Mouse (Mus musculus) intestine, embryonic 15.5 days (tissue): ENCODE results near the gene Ube2z. TPM values are rescaled to one million over a fixed set of nuclear protein-coding genes. Genes with fewer than 3 reads are reported as not detected.
A peak's percentile ranks its signal among the peaks of the same experiment; 100 is the strongest.

Experiments used
- ATAC-seq: fragments of 200-750 bp; cut with Nextera tagmentation; 2 replicates; pipeline ENCODE4 v1.8.0; 2017; ENCODE audit warnings: moderate TSS enrichment, moderate library complexity
- H3K27ac ChIP-seq: fragments of 300-500 bp; sonication (generic); 2 replicates; pipeline ENCODE4 v1.5.1; 2015; ENCODE audit warnings: mild to moderate bottlenecking, inconsistent platforms
- H3K27me3 ChIP-seq: fragments of 300-500 bp; sonication (generic); replicated peaks from 2 replicates; pipeline ENCODE4 v1.6.1; 2015; ENCODE audit warnings: inconsistent platforms
- H3K36me3 ChIP-seq: fragments of 300-500 bp; sonication (generic); 2 replicates; pipeline ENCODE4 v1.6.1; 2015; ENCODE audit warnings: inconsistent platforms
- H3K4me1 ChIP-seq: fragments of 300-500 bp; sonication (generic); replicated peaks from 2 replicates; pipeline ENCODE4 v1.6.1; 2015; ENCODE audit warnings: inconsistent platforms
- H3K4me2 ChIP-seq: fragments of 300-500 bp; sonication (generic); replicated peaks from 2 replicates; pipeline ENCODE4 v1.6.1; 2015; ENCODE audit warnings: mild to moderate bottlenecking, inconsistent platforms
- H3K4me3 ChIP-seq: fragments of 300-500 bp; sonication (generic); replicated peaks from 2 replicates; pipeline ENCODE4 v1.5.1; 2015; ENCODE audit warnings: inconsistent platforms
- H3K9ac ChIP-seq: fragments of 300-500 bp; sonication (generic); 2 replicates; pipeline ENCODE4 v1.6.1; 2015; ENCODE audit warnings: inconsistent platforms
- H3K9me3 ChIP-seq: fragments of 300-500 bp; sonication (generic); 2 replicates; pipeline ENCODE4 v1.6.1; 2016; ENCODE audit warnings: inconsistent platforms
- WGBS: fragments of 180-500 bp; shearing (Covaris S2); methylation state at CpG from one replicate; pipeline ENCODE4 v1.1.7; 2015; 5-methylcytosine and 5-hydroxymethylcytosine counted together
- polyA plus RNA-seq: library from polyadenylated mRNA; unstranded; fragments of >200 nt; fragmentation: Nextera tagmentation; extraction: Ambion mirVana; gene quantifications from 2 replicates; pipeline ENCODE4 v1.2.1, GENCODE M21; 2015

Gene Ube2z
- polyA plus RNA-seq, 1 experiment from 2014 or later = 35.3 TPM

DNA sequence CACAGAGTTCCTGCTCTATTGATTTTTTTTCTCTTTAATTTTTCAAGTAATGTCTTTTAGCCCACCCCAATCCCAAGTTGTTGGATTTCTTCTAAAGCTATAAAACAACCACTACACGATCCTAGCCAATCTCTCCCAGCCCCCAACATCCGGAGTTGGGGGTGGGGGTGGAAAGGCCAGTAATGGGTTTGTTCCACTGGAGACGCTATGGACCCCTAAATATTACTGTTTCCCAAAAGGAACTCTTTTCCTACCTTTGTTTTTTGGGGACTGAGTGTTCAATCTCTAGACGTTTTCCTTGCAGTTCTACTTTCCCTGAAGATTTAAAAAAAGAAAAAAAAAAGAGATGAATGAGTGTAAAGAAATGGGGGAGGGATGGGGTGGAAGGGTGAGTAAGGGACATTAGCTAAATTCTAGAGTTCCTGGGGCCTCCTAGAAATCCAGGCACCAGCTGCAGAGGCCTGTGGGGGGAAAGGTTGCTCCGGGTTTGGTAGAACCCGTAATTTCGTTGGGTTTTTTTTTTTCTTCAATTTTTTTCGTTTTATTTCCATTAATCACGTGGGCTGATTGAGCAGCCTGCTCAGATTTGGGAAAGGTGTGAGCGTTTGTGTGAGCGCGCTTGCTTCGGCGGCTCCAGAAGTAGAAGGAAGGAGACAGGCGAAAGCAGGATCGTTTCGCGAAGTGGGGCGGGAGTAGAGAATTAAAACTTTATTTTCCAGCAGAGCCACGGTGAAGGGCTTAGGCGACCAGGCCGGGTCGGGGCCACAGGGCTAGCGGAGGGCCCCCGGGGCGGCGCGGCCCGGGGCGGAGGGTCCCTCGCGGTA lies 61.0 kb downstream of the Ube2z start:
- H3K9ac ChIP-seq = peak overlapping the region; percentile 94
- H3K4me1 ChIP-seq = peaks cover 14% of the 10 kb centered on the region
- H3K36me3 ChIP-seq = no peaks in the 10 kb centered on the region
- peak overlapping the region; percentile 92 for H3K27ac ChIP-seq
- H3K4me2 ChIP-seq = peak overlapping the region; percentile 95
- WGBS = under 1% methylated on average over 32 of the region's 32 CpGs
- ATAC-seq = no peak; the same call in 1 of the 2 replicates
- no peaks in the 10 kb centered on the region for H3K9me3 ChIP-seq
- peak overlapping the region; percentile 83 for H3K4me3 ChIP-seq
- H3K27me3 ChIP-seq = no peaks in the 10 kb centered on the region; the same call in 1 of the 2 replicates

DNA sequence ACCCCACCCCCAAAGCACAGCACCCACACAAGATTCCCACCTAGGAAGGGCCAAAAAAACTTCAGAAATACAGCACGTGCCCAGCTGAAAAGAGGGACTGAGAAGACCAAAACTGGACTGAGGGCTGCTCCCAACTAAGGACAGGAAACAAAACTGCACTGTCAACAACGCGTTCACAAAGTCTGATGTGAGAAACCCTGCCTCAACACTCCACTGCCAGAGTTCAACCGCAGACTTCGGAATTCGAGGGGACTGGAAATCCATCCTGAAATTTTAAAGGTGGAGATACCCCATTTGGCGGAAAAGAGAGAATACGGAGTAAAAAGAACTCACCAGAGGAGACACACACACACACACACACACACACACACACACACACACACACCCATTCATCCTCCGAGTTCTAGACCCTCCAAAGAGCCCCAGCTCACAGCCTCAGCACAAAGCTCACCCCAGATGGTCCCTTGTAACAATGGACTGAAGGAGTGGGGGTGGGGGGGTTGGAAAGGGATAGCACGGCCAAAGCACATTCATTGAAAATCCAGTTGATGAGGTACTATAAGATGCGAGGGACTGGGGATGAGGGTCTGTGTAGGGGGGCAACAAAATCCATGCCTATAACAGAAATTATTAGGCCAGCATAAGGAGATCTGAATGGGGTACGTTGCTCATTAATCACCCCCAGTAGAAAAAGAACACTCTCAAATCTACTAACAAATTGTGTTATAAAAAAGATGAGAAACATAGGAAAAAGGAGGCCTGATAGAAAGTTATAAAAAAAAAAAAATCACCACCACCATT lies 61.9 kb downstream of the Ube2z start:
- Histone ChIP-seq H3K27ac (no peak overlapping the region), H3K4me2 (peak overlapping the region; percentile 95), H3K27me3 (no peaks in the 10 kb centered on the region; the same call in 1 of the 2 replicates), H3K9ac (peak overlapping the region; percentile 45), H3K9me3 (no peaks in the 10 kb centered on the region), H3K4me1 (peaks cover 17% of the 10 kb centered on the region), H3K4me3 (peak overlapping the region; percentile 83), H3K36me3 (no peaks in the 10 kb centered on the region)
- ATAC-seq = no peak
- WGBS = 3% methylated on average over 12 of the region's 12 CpGs

Other genes with a start within 250 kb of the Ube2z start
- gene Phospho1, start 240.9 kb downstream of the Ube2z start, polyA plus RNA-seq = 0.55 and 0.56 TPM in 2 replicates
- 20.3 and 21.7 TPM in 2 replicates for gene Gngt2, start 228.2 kb downstream of the Ube2z start, polyA plus RNA-seq
- 9.5 and 10.0 TPM in 2 replicates for gene Abi3, start 222.9 kb downstream of the Ube2z start, polyA plus RNA-seq
- gene B4galnt2, start 150.5 kb downstream of the Ube2z start, polyA plus RNA-seq = 36.3 and 39.9 TPM in 2 replicates
- 42.8 TPM in 2 replicates for gene Igf2bp1, start 59.4 kb downstream of the Ube2z start, polyA plus RNA-seq
- 4.9 and 5.8 TPM in 2 replicates for gene Gip, start 40.8 kb downstream of the Ube2z start, polyA plus RNA-seq
- gene Snf8, start 30.5 kb downstream of the Ube2z start, polyA plus RNA-seq = 96.3 and 105 TPM in 2 replicates
- 930 and 1,145 TPM in 2 replicates for gene Atp5g1, start 10.3 kb upstream of the Ube2z start, polyA plus RNA-seq
- not detected in 2 replicates for gene Calcoco2, start 46.6 kb upstream of the Ube2z start, polyA plus RNA-seq
- gene Ttll6, start 68.4 kb upstream of the Ube2z start, polyA plus RNA-seq = 0.37 and 0.40 TPM in 2 replicates
- gene Hoxb13, start 128.9 kb upstream of the Ube2z start, polyA plus RNA-seq = 2.3 and 3.6 TPM in 2 replicates
- gene Hoxb9, start 206.1 kb upstream of the Ube2z start, polyA plus RNA-seq = 1.2 and 1.3 TPM in 2 replicates
- gene Hoxb8, start 216.5 kb upstream of the Ube2z start, polyA plus RNA-seq = 1.1 and 1.5 TPM in 2 replicates
- gene Hoxb7, start 221.2 kb upstream of the Ube2z start, polyA plus RNA-seq = 10.7 and 12.4 TPM in 2 replicates
- 14.4 and 16.1 TPM in 2 replicates for gene Hoxb6, start 227.1 kb upstream of the Ube2z start, polyA plus RNA-seq
- gene Hoxb5, start 237.9 kb upstream of the Ube2z start, polyA plus RNA-seq = 27.2 and 31.3 TPM in 2 replicates